8 mouse cellular contexts compared by ENCODE assay signal in the genomic region with DNA sequence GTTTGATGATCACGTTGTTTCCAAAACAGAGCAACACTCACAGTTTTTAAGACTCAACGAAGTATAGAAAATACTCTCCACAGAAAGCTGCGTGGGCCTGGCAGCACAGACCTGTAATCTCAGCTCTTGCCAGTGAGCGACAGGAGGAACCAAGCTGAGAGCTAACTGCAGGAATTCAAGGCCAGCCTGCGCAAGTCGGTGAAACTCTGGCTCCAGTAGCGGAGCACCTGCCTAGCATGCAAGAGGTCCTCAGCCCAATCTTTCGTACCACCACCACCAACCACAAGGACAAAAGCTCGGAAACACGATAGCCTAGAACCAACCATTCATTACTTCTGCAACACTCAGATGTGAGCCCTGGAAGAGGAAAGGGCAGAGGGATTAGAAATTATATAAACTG. TPM values are rescaled to one million over a fixed set of nuclear protein-coding genes. Genes with fewer than 3 reads are reported as not detected.
DNase-seq lines count a peak whose midpoint lies in the region; ATAC-seq lines count a peak whose summit lies in the region.

No protein-coding gene starts in this region.

- DNase-seq in heart, postnatal 10 days: no peak
- peak; percentile 73 for DNase-seq in CD4-positive helper T cell, adult 2 months (ENCODE audit: low read depth, low spot score)
- no peak for DNase-seq in urinary bladder, postnatal 25 days (ENCODE audit: low spot score)
- DNase-seq in left cerebral cortex, postnatal 36 days (ENCODE audit: low spot score in 2 of 2): no peak
- DNase-seq in cerebellum, postnatal 4 days (ENCODE audit: low spot score in 2 of 2): no peak

- no peak for ATAC-seq in heart, embryonic 15.5 days (replicated peaks; ENCODE audit: insufficient number of reproducible peaks, insufficient read depth, low FRiP score, low read depth)
- ATAC-seq in liver, embryonic 15.5 days (ENCODE audit: insufficient read depth): no peak

- no peaks in the 10 kb centered on the region for H3K9me3 ChIP-seq in heart, embryonic 15.5 days (replicated peaks)
- H3K9me3 ChIP-seq in liver, embryonic 15.5 days (replicated peaks): no peaks in the 10 kb centered on the region

- H3K27ac ChIP-seq in heart, embryonic 15.5 days: no peak overlapping the region
- peak overlapping the region; percentile 0; the same call in 1 of the 2 replicates for H3K27ac ChIP-seq in brown adipose tissue, adult 24 weeks (replicated peaks; ENCODE audit: low read depth, low read length)
- peak overlapping the region; percentile 100 for H3K27ac ChIP-seq in liver, embryonic 15.5 days (replicated peaks)

- H3K27me3 ChIP-seq in heart, embryonic 15.5 days: peaks cover 10% of the 10 kb centered on the region; the same call in 1 of the 2 replicates
- H3K27me3 ChIP-seq in liver, embryonic 15.5 days: no peaks in the 10 kb centered on the region

- WGBS in heart, embryonic 15.5 days: 35% methylated on average over 10 of the region's 10 CpGs
- WGBS in liver, embryonic 15.5 days (ENCODE audit: insufficient replicate concordance): 3% methylated on average over 10 of the region's 10 CpGs

- H3K36me3 ChIP-seq in heart, embryonic 15.5 days: no peaks in the 10 kb centered on the region
- H3K36me3 ChIP-seq in liver, embryonic 15.5 days (replicated peaks): peaks cover 43% of the 10 kb centered on the region

- peak overlapping the region; percentile 71 for H3K4me2 ChIP-seq in heart, embryonic 15.5 days
- H3K4me2 ChIP-seq in liver, embryonic 15.5 days: peak overlapping the region; percentile 76

- no peak overlapping the region for H3K9ac ChIP-seq in heart, embryonic 15.5 days
- peak overlapping the region; percentile 95 for H3K9ac ChIP-seq in liver, embryonic 15.5 days

- intact Hi-C loops in heart, postnatal 10 days (cut with DNase I): loop anchor here (5.0 kb wide), 1 partner anchor 80 kb away; a partner anchor contains a TSS
- intact Hi-C loops in left cerebral cortex, postnatal 36 days (cut with DNase I): no loop called here

- H3K4me1 ChIP-seq in heart, embryonic 15.5 days (replicated peaks): peaks cover 16% of the 10 kb centered on the region
- peaks cover 4% of the 10 kb centered on the region; the same call in 1 of the 2 replicates for H3K4me1 ChIP-seq in brown adipose tissue, adult 24 weeks (ENCODE audit: control insufficient read depth, insufficient read depth, insufficient read length, low read length)
- peaks cover 70% of the 10 kb centered on the region for H3K4me1 ChIP-seq in liver, embryonic 15.5 days (replicated peaks)

- peak overlapping the region; percentile 70 for H3K4me3 ChIP-seq in heart, embryonic 15.5 days
- peak overlapping the region; percentile 87 for H3K4me3 ChIP-seq in brown adipose tissue, adult 24 weeks (ENCODE audit: insufficient read depth, low read depth, low read length)
- peak overlapping the region; percentile 85 for H3K4me3 ChIP-seq in liver, embryonic 15.5 days (replicated peaks)

RNA-seq across cellular contexts. Expression of a gene that starts 2.0 kb away (rescaled TPM):
- 7.8 and 10.1 TPM in 2 replicates for polyA plus RNA-seq in heart, embryonic 15.5 days (2015; fragmentation: Nextera tagmentation; extraction: Ambion mirVana)
- total RNA-seq in heart, postnatal 10 days (2021): 10 to 100 TPM; 20.7 to 21.5 TPM
- 10.5 and 10.6 TPM in 2 replicates for polyA plus RNA-seq in brown adipose tissue, adult 24 weeks (2012; ENCODE audit: insufficient read depth, insufficient read length, missing spikeins)
- polyA plus RNA-seq in liver, embryonic 15.5 days (2015; fragmentation: Nextera tagmentation; extraction: Ambion mirVana): 23.4 and 23.6 TPM in 2 replicates
- 1 to 10 TPM; 2.1 to 3.3 TPM for total RNA-seq in left cerebral cortex, postnatal 36 days (2021)

RNA-seq across cellular contexts. Expression of a gene that starts 28.8 kb away (rescaled TPM):
- polyA plus RNA-seq in heart, embryonic 15.5 days (2015; fragmentation: Nextera tagmentation; extraction: Ambion mirVana): 2.3 and 3.5 TPM in 2 replicates
- total RNA-seq in heart, postnatal 10 days (2021): 1 to 10 TPM; 3.1 to 3.3 TPM
- 1.7 and 2.9 TPM in 2 replicates for polyA plus RNA-seq in brown adipose tissue, adult 24 weeks (2012; ENCODE audit: insufficient read depth, insufficient read length, missing spikeins)
- polyA plus RNA-seq in liver, embryonic 15.5 days (2015; fragmentation: Nextera tagmentation; extraction: Ambion mirVana): 0.23 and 0.30 TPM in 2 replicates
- 10 to 100 TPM in 1 of 2 experiments, 1 to 10 TPM in 1; 6.8 to 12.1 TPM for total RNA-seq in left cerebral cortex, postnatal 36 days (2021)

RNA-seq across cellular contexts. Expression of a gene that starts 53.4 kb away (rescaled TPM):
- 5.1 and 7.1 TPM in 2 replicates for polyA plus RNA-seq in heart, embryonic 15.5 days (2015; fragmentation: Nextera tagmentation; extraction: Ambion mirVana)
- 1 to 10 TPM; 5.7 to 7.6 TPM for total RNA-seq in heart, postnatal 10 days (2021)
- polyA plus RNA-seq in brown adipose tissue, adult 24 weeks (2012; ENCODE audit: insufficient read depth, insufficient read length, missing spikeins): 0.28 and 0.63 TPM in 2 replicates
- 1.4 and 1.5 TPM in 2 replicates for polyA plus RNA-seq in liver, embryonic 15.5 days (2015; fragmentation: Nextera tagmentation; extraction: Ambion mirVana)
- 1 to 10 TPM; 3.2 to 3.9 TPM for total RNA-seq in left cerebral cortex, postnatal 36 days (2021)
